9 mouse cellular contexts compared by ENCODE assay signal in the genomic region with DNA sequence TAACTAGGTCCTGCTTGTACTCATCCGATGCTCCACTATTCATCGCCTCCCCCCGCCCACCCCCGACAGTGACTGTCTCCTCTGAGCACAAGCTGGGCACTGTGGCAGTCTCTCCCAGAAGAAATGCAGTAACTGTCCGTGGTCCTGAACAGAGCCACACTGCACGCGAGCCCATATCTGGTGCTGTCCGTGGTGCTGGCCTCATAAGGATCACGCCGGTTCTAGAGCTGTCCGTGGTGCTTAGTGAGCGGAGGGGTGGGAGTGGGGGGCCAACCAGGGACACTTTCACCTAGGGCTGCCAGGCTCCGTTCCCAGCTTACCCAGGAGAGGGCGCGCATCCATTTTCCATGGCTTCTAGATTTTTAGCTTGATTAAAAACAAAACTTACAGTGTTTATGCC. TPM values are rescaled to one million over a fixed set of nuclear protein-coding genes. Genes with fewer than 3 reads are reported as not detected.
DNase-seq lines count a peak whose midpoint lies in the region; ATAC-seq and TF ChIP-seq lines count a peak whose summit lies in the region.
"Had no signal": no experiment of that assay in that cellular context is flagged by ENCODE, and none has a peak within 500 bp of the region (broad histone marks: within the 10 kb centered on the region; RNA-seq: fewer than 3 reads in every experiment).

No protein-coding gene starts in this region.

- peak; percentile 21; the same call in 1 of the 2 replicates for TF ChIP-seq CTCF in lung, adult 2 months (IDR thresholded peaks at IDR 0.05; ENCODE audit: insufficient read depth, low read length)

- H3K4me3 ChIP-seq in forebrain, embryonic 13.5 days: no peak overlapping the region
- no peak overlapping the region for H3K4me3 ChIP-seq in lung, adult 2 months (replicated peaks; ENCODE audit: extremely low read depth, low read depth, low read length)
- H3K4me3 ChIP-seq: erythroblast, embryonic 14.5 days had no signal

- no peak for TF ChIP-seq POLR2A in lung, adult 2 months (IDR thresholded peaks at IDR 0.05; ENCODE audit: borderline replicate concordance, extremely low read depth, low read depth, low read length)

- H3K36me3 ChIP-seq in forebrain, embryonic 13.5 days (ENCODE audit: poor library complexity, severe bottlenecking): peaks cover 9% of the 10 kb centered on the region; the same call in 1 of the 2 replicates

- no peaks in the 10 kb centered on the region for H3K27me3 ChIP-seq in forebrain, embryonic 13.5 days

- peaks cover 53% of the 10 kb centered on the region for H3K4me1 ChIP-seq in forebrain, embryonic 13.5 days
- no peaks in the 10 kb centered on the region for H3K4me1 ChIP-seq in lung, adult 2 months (ENCODE audit: control insufficient read depth, insufficient read depth, low read length)

- peak overlapping the region; percentile 6; the same call in 1 of the 2 replicates for H3K27ac ChIP-seq in forebrain, embryonic 13.5 days

- 16% methylated on average over 15 of the region's 15 CpGs for WGBS in forebrain, embryonic 13.5 days
- 2% methylated on average over 15 of the region's 15 CpGs for WGBS in lung, adult 2 months

- H3K9me3 ChIP-seq in forebrain, embryonic 13.5 days (replicated peaks): 0 out of 2 replicates have a peak, but pooled peaks cover 5% of the 10 kb centered on the region

- intact Hi-C loops in heart, postnatal 10 days (cut with DNase I): no loop called here

- H3K4me2 ChIP-seq in forebrain, embryonic 13.5 days: no peak overlapping the region

- no peak overlapping the region for H3K9ac ChIP-seq in forebrain, embryonic 13.5 days

- peak; percentile 78 for DNase-seq in A20 (ENCODE audit: low read depth, low spot score)
- peak; percentile 84 to 85 for DNase-seq in adrenal gland, adult 18-20 months (ENCODE audit: low spot score in 2 of 2)
- DNase-seq in heart, postnatal 10 days: peak; percentile 92 to 96
- DNase-seq in kidney, postnatal 25 days: peak; percentile 87 to 96
- DNase-seq in lung, adult 2 months: peak; percentile 73
- DNase-seq in ovary, postnatal 10 days (ENCODE audit: low spot score): peak; percentile 85
- DNase-seq in thymus, postnatal 10 days (ENCODE audit: low spot score in 2 of 2): peak; percentile 60 to 92

- peak; percentile 65; the same call in 1 of the 2 replicates for ATAC-seq in forebrain, embryonic 13.5 days

RNA-seq across cellular contexts. Expression of a gene that starts 26.4 kb away (rescaled TPM):
- 1 to 10 TPM; 1.6 to 2.3 TPM for total RNA-seq in adrenal gland, adult 18-20 months (2021)
- polyA plus RNA-seq in forebrain, embryonic 13.5 days (2015; fragmentation: Nextera tagmentation; extraction: Ambion mirVana): 16.4 and 17.1 TPM in 2 replicates
- total RNA-seq in heart, postnatal 10 days (2021): 1 to 10 TPM; 2.0 to 2.9 TPM
- polyA plus RNA-seq in lung, adult 2 months (2012; rRNA removed): 2.2 and 2.6 TPM in 2 replicates
